Comparison of ENCODE assay signal across 23 mouse cellular contexts in genomic region chr1:91093296-91093695, GRCm38 (mm10). TPM values are rescaled to one million over a fixed set of nuclear protein-coding genes. Genes with fewer than 3 reads are reported as not detected.
DNase-seq lines count a peak whose midpoint lies in the region; ATAC-seq lines count a peak whose summit lies in the region.
"Had no signal": no experiment of that assay in that cellular context is flagged by ENCODE, and none has a peak within 500 bp of the region (broad histone marks: within the 10 kb centered on the region; RNA-seq: fewer than 3 reads in every experiment).

No protein-coding gene starts in this region.

- 55% methylated on average over 2 of the region's 2 CpGs for WGBS in heart, embryonic 13.5 days

- peak overlapping the region; percentile 54; the same call in 1 of the 2 replicates for H3K27ac ChIP-seq in heart, embryonic 13.5 days (replicated peaks)
- H3K27ac ChIP-seq: neural tube, embryonic 15.5 days; stomach, embryonic 15.5 days had no signal

- H3K4me3 ChIP-seq in heart, embryonic 13.5 days = no peak overlapping the region
- H3K4me3 ChIP-seq: neural tube, embryonic 15.5 days; stomach, embryonic 15.5 days had no signal

- H3K9me3 ChIP-seq in heart, embryonic 13.5 days = no peaks in the 10 kb centered on the region
- H3K9me3 ChIP-seq: neural tube, embryonic 15.5 days; stomach, embryonic 15.5 days had no signal

- H3K4me2 ChIP-seq in heart, embryonic 13.5 days = no peak overlapping the region
- H3K4me2 ChIP-seq: midbrain, embryonic 11.5 days; neural tube, embryonic 15.5 days; stomach, embryonic 15.5 days had no signal

- DNase-seq in heart, postnatal 14 days = no peak
- DNase-seq in thymus, postnatal 0 days (ENCODE audit: low spot score) = peak; percentile 33
- DNase-seq in thymus, postnatal 4 days = no peak
- DNase-seq in induced T-regulatory cell, adult 2 months (ENCODE audit: low read depth) = peak; percentile 58
- DNase-seq in embryo, embryonic 10 days (ENCODE audit: low spot score) = no peak
- no peak for DNase-seq in cerebellum, adult 9-11 months
- DNase-seq: cerebellum, adult 9-10 months; embryo, embryonic 11 days; heart, adult 11 months; kidney, adult 8-10 months; kidney, postnatal 14 days; liver; right cerebral cortex, postnatal 14 days; spleen, adult 18-20 months had no signal

- ATAC-seq in heart, embryonic 13.5 days (ENCODE audit: extremely low read depth, insufficient number of reproducible peaks, low FRiP score, low TSS enrichment) = no peak
- no peak for ATAC-seq in megakaryocyte-erythroid progenitor cell, adult 5-6 weeks (replicated peaks; ENCODE audit: low FRiP score, low TSS enrichment, poor library complexity, severe bottlenecking)

- intact Hi-C loops in heart, postnatal 14 days (cut with DNase I) = no loop called here

- H3K4me1 ChIP-seq in heart, embryonic 13.5 days = peaks cover 79% of the 10 kb centered on the region
- H3K4me1 ChIP-seq: neural tube, embryonic 15.5 days had no signal

- H3K9ac ChIP-seq in heart, embryonic 13.5 days = no peak overlapping the region
- H3K9ac ChIP-seq: neural tube, embryonic 15.5 days; stomach, embryonic 15.5 days had no signal

- H3K27me3 ChIP-seq in heart, embryonic 13.5 days (replicated peaks) = no peaks in the 10 kb centered on the region
- H3K27me3 ChIP-seq: CH12.LX; neural tube, embryonic 15.5 days; stomach, embryonic 15.5 days had no signal

- peaks cover 68% of the 10 kb centered on the region for H3K36me3 ChIP-seq in heart, embryonic 13.5 days
- H3K36me3 ChIP-seq: neural tube, embryonic 15.5 days; stomach, embryonic 15.5 days had no signal

RNA-seq across cellular contexts. Expression of gene Rbm44, which starts 51.6 kb away (rescaled TPM):
- 2.1 and 2.3 TPM in 2 replicates for polyA plus RNA-seq in heart, embryonic 13.5 days (2015; fragmentation: Nextera tagmentation; extraction: Ambion mirVana)
- total RNA-seq in heart, postnatal 14 days (2021) = under 1 TPM; 0.10 to 0.12 TPM
- polyA plus RNA-seq in thymus, postnatal 0 days (2015; fragmentation: Nextera tagmentation; extraction: Ambion mirVana) = 1.4 and 2.1 TPM in 2 replicates
- 3.8 and 9.0 TPM in 2 replicates for total RNA-seq in megakaryocyte-erythroid progenitor cell, adult 5-6 weeks (2014; fragmentation: Nextera tagmentation)
- 5.6 and 11.7 TPM in 2 replicates for total RNA-seq in megakaryocyte-erythroid progenitor cell, adult 5-6 weeks (2017)
- total RNA-seq: gastrocnemius, adult 8-10 months; left cerebral cortex, postnatal 36 days; MEL had no signal

Comparison
In these comparisons a context has a peak if more than half of its experiments do, and no peak if none do; other contexts are left out.
1. DNase-seq: peak in thymus, postnatal 0 days (single experiment) and induced T-regulatory cell, adult 2 months (single experiment); none in heart, postnatal 14 days (0 of 2), thymus, postnatal 4 days (single experiment), embryo, embryonic 10 days (single experiment) and cerebellum, adult 9-11 months (single experiment).
2. RNA of gene Rbm44, which starts 51.6 kb away (total RNA-seq): 3.8 to 11.7 TPM in megakaryocyte-erythroid progenitor cell, adult 5-6 weeks; 0.10 to 0.12 TPM in heart, postnatal 14 days; every median in the first group is over 4 times any median in the second.